Mouse (Mus musculus): ENCODE measurements around the gene Pla2g15. TPM values are rescaled to one million over a fixed set of nuclear protein-coding genes. Genes with fewer than 3 reads are reported as not detected.

Gene Pla2g15
- polyA plus RNA-seq, 1 experiment from 2014 or later = 24.5 TPM

DNA sequence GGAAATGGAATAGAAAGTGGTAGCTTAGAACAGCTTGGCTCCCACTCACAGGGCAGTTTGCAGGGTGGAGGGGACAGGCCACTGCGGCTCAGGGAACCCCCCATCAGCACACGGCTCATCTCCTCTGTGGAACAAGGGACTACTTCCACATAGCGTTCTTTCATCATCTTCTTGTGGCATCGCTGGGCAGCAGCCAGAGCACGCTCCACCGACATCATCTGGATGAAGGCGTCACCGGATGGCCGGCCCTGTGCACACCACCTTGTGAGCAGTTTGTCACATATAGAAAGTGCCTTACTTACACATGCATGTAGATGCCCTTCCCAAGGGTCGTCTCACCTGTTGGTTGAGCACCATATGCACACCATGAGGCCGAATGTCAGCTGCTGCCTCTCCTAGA, 17.8 kb upstream of the Pla2g15 start:
- Histone ChIP-seq H3K4me1 (ENCODE audit: control insufficient read depth, insufficient read depth, low read length) (peaks cover 19% of the 10 kb centered on the region), H3K4me3 (ENCODE audit: low read depth, low read length) (no peak overlapping the region), H3K9me3 (replicated peaks; ENCODE audit: control insufficient read depth, low read length, poor library complexity, severe bottlenecking) (no peaks in the 10 kb centered on the region), H3K36me3 (ENCODE audit: control insufficient read depth, insufficient read depth, low read length) (0 out of 2 replicates have a peak, but pooled peaks cover 5% of the 10 kb centered on the region), H3K27me3 (ENCODE audit: control insufficient read depth, insufficient read depth, low read depth, low read length) (peaks cover 45% of the 10 kb centered on the region), H3K9ac (ENCODE audit: low read depth, low read length) (no peak overlapping the region), H3K4me2 (ENCODE audit: low read length) (no peak overlapping the region), H3K27ac (ENCODE audit: low read length) (no peak overlapping the region)
- WGBS = 92% methylated on average over 11 of the region's 11 CpGs
- ATAC-seq = no peak

GRCm38 (mm10) chr8:106133526-106133925, 16.7 kb upstream of the Pla2g15 start:
- Histone ChIP-seq H3K4me3 (ENCODE audit: low read depth, low read length) (no peak overlapping the region), H3K27me3 (ENCODE audit: control insufficient read depth, insufficient read depth, low read depth, low read length) (peaks cover 53% of the 10 kb centered on the region), H3K9me3 (replicated peaks; ENCODE audit: control insufficient read depth, low read length, poor library complexity, severe bottlenecking) (no peaks in the 10 kb centered on the region), H3K36me3 (ENCODE audit: control insufficient read depth, insufficient read depth, low read length) (0 out of 2 replicates have a peak, but pooled peaks cover 4% of the 10 kb centered on the region), H3K27ac (ENCODE audit: low read length) (no peak overlapping the region), H3K4me1 (ENCODE audit: control insufficient read depth, insufficient read depth, low read length) (peaks cover 25% of the 10 kb centered on the region), H3K4me2 (ENCODE audit: low read length) (no peak overlapping the region), H3K9ac (ENCODE audit: low read depth, low read length) (no peak overlapping the region)
- WGBS = 68% methylated on average over 13 of the region's 13 CpGs
- ATAC-seq = no peak

DNA sequence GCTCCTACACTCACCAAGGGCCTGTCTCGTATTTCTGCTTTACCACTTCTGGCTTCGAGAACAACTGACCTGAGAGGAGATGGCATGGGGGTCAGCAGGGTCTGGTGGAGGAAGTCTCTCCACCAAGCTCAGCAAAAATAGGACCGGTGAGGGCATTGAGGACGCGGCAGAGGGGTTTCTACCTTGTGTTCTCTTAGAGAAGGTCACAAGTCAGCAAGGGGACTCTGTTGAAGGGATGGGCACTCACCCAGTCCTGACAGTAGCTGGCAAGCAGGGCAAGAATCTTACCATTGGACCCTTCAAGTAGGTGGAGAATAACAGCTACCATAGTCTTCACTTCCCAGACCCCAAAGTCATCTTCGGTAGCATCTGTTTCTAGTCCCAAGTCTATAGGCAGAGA, 16.3 kb upstream of the Pla2g15 start:
- H3K27me3 ChIP-seq (ENCODE audit: control insufficient read depth, insufficient read depth, low read depth, low read length) = peaks cover 57% of the 10 kb centered on the region
- H3K4me2 ChIP-seq (ENCODE audit: low read length) = no peak overlapping the region
- H3K4me1 ChIP-seq (ENCODE audit: control insufficient read depth, insufficient read depth, low read length) = peaks cover 25% of the 10 kb centered on the region
- H3K9me3 ChIP-seq (replicated peaks; ENCODE audit: control insufficient read depth, low read length, poor library complexity, severe bottlenecking) = no peaks in the 10 kb centered on the region
- H3K9ac ChIP-seq (ENCODE audit: low read depth, low read length) = no peak overlapping the region
- H3K4me3 ChIP-seq (ENCODE audit: low read depth, low read length) = no peak overlapping the region
- H3K27ac ChIP-seq (ENCODE audit: low read length) = no peak overlapping the region
- ATAC-seq = no peak
- 0 out of 2 replicates have a peak, but pooled peaks cover 3% of the 10 kb centered on the region for H3K36me3 ChIP-seq (ENCODE audit: control insufficient read depth, insufficient read depth, low read length)
- 79% methylated on average over 6 of the region's 6 CpGs for WGBS

DNA sequence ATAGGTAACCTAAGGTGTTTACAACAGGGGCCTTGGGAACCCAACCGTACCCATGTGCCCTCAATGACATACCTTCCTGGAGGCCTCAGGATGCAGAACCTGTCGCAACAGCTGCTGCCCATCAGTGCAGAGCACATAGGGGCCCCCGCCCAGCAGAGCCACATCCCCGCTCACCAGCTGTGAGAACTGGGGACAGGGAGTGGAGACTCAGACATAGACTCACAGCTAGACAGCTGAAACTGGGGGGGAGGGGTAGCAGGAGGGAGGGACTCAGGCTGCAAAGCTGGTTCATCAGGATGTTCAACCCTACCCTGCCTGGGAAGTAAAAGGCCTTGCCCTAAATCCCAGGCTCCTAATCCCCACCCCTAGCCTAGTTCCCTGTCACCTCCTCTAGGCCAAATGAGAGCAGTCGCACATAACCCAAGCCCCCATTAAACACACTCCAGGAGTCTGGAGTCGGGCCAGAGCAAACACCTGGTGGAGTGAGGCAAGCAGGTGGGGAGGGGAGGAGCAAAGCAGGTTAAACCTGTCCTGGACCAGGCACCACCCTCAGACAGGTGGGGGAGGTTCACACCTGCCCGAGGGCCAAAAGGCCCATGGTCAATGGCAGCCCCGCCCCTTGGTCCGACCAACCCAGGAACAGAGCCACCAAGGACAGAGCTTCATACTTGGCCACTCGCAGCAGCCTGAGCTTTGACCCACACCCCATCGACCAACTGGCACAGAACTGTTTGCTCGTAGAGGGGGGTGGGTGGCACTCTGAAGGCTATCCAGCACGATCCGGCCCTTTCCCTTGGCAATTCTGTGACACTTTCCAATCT, 15.2 kb upstream of the Pla2g15 start:
- 28% methylated on average over 14 of the region's 14 CpGs for WGBS
- Histone ChIP-seq H3K4me1 (ENCODE audit: control insufficient read depth, insufficient read depth, low read length) (peaks cover 25% of the 10 kb centered on the region), H3K27me3 (ENCODE audit: control insufficient read depth, insufficient read depth, low read depth, low read length) (peaks cover 61% of the 10 kb centered on the region), H3K9ac (ENCODE audit: low read depth, low read length) (no peak overlapping the region), H3K27ac (ENCODE audit: low read length) (no peak overlapping the region), H3K36me3 (ENCODE audit: control insufficient read depth, insufficient read depth, low read length) (0 out of 2 replicates have a peak, but pooled peaks cover 2% of the 10 kb centered on the region), H3K9me3 (replicated peaks; ENCODE audit: control insufficient read depth, low read length, poor library complexity, severe bottlenecking) (no peaks in the 10 kb centered on the region), H3K4me3 (ENCODE audit: low read depth, low read length) (no peak overlapping the region), H3K4me2 (ENCODE audit: low read length) (no peak overlapping the region)
- no peak for ATAC-seq

- Histone ChIP-seq H3K27ac (ENCODE audit: low read length) (no peak overlapping the region), H3K27me3 (ENCODE audit: control insufficient read depth, insufficient read depth, low read depth, low read length) (peaks cover 61% of the 10 kb centered on the region), H3K4me3 (ENCODE audit: low read depth, low read length) (peak overlapping the region; percentile 47; the same call in 1 of the 2 replicates), H3K9me3 (replicated peaks; ENCODE audit: control insufficient read depth, low read length, poor library complexity, severe bottlenecking) (no peaks in the 10 kb centered on the region), H3K36me3 (ENCODE audit: control insufficient read depth, insufficient read depth, low read length) (no peaks in the 10 kb centered on the region), H3K9ac (ENCODE audit: low read depth, low read length) (no peak overlapping the region), H3K4me2 (ENCODE audit: low read length) (peak overlapping the region; percentile 85), H3K4me1 (ENCODE audit: control insufficient read depth, insufficient read depth, low read length) (peaks cover 25% of the 10 kb centered on the region)
- no peak for ATAC-seq
- 3% methylated on average over 19 of the region's 19 CpGs for WGBS
Observed at GRCm38 (mm10) chr8:106135672-106136071, 14.5 kb upstream of the Pla2g15 start.

DNA sequence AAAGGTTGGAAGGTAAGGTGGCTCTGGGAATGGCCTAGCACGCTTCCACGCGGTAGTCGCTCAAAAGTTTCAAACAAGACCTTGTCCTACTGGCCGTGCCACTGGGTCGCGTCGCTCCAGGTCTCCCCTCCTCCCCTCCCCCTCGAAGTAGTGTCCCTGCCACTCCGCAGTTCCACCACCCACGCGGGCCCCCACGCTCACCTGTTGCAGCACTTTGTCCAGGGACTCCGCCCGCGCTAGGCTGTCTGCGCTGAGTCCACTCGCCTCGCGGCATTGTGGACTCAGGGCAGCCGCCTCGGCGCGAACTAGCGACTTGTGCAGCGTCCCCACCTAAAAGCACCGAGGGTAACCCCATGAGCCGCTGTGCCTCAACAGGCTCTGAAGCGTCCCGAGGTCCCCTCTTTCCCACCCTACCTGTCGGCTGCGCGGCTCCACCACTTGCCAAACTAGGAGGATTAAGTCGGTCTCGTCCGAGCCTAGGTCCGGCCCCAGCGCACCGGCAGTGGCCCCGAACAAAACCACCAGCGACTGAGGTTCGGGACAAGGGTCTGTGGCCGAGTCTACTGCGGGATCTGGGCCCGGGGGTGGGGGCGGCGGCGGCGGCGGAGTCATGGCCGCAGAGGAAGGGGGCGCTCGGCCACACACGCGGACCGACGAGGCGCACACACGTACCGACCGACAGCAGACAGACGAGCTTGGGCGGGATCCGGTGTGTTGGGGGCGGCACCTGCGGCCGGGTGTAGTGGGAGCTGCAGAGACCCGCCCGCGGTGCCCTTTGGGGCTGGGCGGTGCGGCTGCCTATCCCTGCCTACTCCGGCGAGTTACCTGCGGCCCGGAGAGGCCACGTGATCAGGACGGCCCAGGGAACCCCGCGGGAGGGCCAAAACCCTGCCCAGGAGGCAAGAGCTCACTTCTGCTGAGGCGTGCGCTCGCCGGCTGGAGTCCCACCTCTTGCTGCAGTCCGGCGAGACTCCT, 13.8 kb upstream of the Pla2g15 start, which contains the start of gene Esrp2:
Gene Esrp2, minus strand, starts transcription at position 819 of the 975 bp plus-strand sequence.
- no peaks in the 10 kb centered on the region for H3K36me3 ChIP-seq (ENCODE audit: control insufficient read depth, insufficient read depth, low read length)
- no peaks in the 10 kb centered on the region for H3K9me3 ChIP-seq (replicated peaks; ENCODE audit: control insufficient read depth, low read length, poor library complexity, severe bottlenecking)
- 1% methylated on average over 81 of the region's 86 CpGs for WGBS
- H3K4me2 ChIP-seq (ENCODE audit: low read length) = peak within 1 kb of the TSS; percentile 85
- ATAC-seq = no peak
- peaks cover 61% of the 10 kb centered on the region for H3K27me3 ChIP-seq (ENCODE audit: control insufficient read depth, insufficient read depth, low read depth, low read length)
- H3K9ac ChIP-seq (ENCODE audit: low read depth, low read length) = peak within 1 kb of the TSS; percentile 59
- peaks cover 25% of the 10 kb centered on the region for H3K4me1 ChIP-seq (ENCODE audit: control insufficient read depth, insufficient read depth, low read length)
- no peak within 1 kb of the TSS for H3K27ac ChIP-seq (ENCODE audit: low read length)
- H3K4me3 ChIP-seq (ENCODE audit: low read depth, low read length) = peak within 1 kb of the TSS; percentile 47

DNA sequence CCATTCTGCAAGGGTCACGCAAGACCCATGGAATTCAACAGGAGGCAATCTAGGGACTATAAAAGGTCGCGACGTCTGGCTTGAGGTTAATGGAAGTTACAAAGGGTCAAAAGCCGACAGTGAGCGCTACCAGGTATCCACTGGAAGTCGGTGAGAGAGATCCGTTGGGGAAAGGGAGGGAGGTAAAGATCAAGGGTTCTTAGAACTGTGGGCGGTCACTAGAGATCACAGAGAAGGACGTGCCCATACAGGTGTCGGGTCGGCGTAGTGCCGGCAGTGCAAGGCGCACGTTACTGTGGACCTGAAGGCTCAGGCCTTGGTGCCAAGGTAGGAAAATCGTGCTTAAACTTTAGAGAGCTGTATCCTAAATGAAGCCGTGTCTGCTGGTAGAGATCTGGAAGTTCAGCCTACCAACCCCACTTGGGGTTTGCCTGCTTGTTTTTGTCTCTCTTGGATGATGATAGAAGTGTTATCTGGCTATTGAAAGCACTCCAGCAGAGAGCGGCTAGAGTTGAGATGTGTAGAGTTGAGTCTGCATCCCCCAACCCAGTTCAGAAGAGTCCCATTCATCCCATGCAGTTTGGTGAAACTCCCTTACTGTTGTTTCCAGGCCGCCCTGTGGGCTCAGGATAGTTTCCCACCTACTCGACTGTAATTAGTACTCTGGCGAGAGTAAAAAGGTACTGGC, 12.8 kb upstream of the Pla2g15 start:
- Histone ChIP-seq H3K27ac (ENCODE audit: low read length) (no peak overlapping the region), H3K27me3 (ENCODE audit: control insufficient read depth, insufficient read depth, low read depth, low read length) (peaks cover 61% of the 10 kb centered on the region), H3K36me3 (ENCODE audit: control insufficient read depth, insufficient read depth, low read length) (no peaks in the 10 kb centered on the region), H3K4me1 (ENCODE audit: control insufficient read depth, insufficient read depth, low read length) (peaks cover 25% of the 10 kb centered on the region), H3K4me2 (ENCODE audit: low read length) (peak overlapping the region; percentile 85), H3K4me3 (ENCODE audit: low read depth, low read length) (peak overlapping the region; percentile 47), H3K9ac (ENCODE audit: low read depth, low read length) (peak overlapping the region; percentile 51), H3K9me3 (replicated peaks; ENCODE audit: control insufficient read depth, low read length, poor library complexity, severe bottlenecking) (no peaks in the 10 kb centered on the region)
- ATAC-seq = no peak
- WGBS = 4% methylated on average over 22 of the region's 22 CpGs

DNA sequence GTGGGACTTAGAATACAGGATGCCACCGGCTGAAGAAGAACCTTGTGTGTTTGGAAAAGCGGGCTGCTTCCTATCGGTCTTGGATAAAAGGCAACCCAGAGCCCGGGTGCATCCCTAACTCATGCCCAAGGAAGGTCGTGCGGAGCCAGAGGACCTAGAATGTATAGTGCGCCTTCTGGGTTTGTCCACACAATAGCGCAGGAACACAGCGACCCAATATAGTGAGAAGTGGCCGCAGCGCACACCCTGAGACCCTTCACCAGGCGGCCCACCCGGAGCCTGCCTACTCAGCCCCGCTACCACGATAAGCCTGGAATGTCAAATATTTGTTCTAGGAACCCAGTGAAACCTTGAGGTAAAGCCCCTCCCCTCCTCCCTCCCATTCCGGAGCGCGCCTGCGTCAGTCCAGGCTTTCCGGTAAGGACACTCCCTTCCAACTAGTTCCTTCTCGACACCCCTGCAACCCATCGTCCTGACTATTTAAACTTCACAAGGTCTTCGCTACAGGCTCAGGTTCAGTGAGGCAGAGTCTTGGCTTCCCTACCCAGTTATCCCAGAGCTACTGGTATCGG, 12.2 kb upstream of the Pla2g15 start:
- WGBS = 1% methylated on average over 24 of the region's 24 CpGs
- no peak; the same call in 1 of the 2 replicates for ATAC-seq
- H3K27ac ChIP-seq (ENCODE audit: low read length) = no peak overlapping the region
- H3K9me3 ChIP-seq (replicated peaks; ENCODE audit: control insufficient read depth, low read length, poor library complexity, severe bottlenecking) = no peaks in the 10 kb centered on the region
- H3K27me3 ChIP-seq (ENCODE audit: control insufficient read depth, insufficient read depth, low read depth, low read length) = peaks cover 59% of the 10 kb centered on the region
- peak overlapping the region; percentile 47 for H3K4me3 ChIP-seq (ENCODE audit: low read depth, low read length)
- no peaks in the 10 kb centered on the region for H3K36me3 ChIP-seq (ENCODE audit: control insufficient read depth, insufficient read depth, low read length)
- H3K4me1 ChIP-seq (ENCODE audit: control insufficient read depth, insufficient read depth, low read length) = peaks cover 25% of the 10 kb centered on the region
- H3K9ac ChIP-seq (ENCODE audit: low read depth, low read length) = peak overlapping the region; percentile 51
- H3K4me2 ChIP-seq (ENCODE audit: low read length) = peak overlapping the region; percentile 85
